ENCODE assay signal across 11 mouse cellular contexts in genomic region chr13:75981901-75982300, GRCm38 (mm10). TPM values are rescaled to one million over a fixed set of nuclear protein-coding genes. Genes with fewer than 3 reads are reported as not detected.
DNase-seq lines count a peak whose midpoint lies in the region; TF ChIP-seq lines count a peak whose summit lies in the region.
"Had no signal": no experiment of that assay in that cellular context is flagged by ENCODE, and none has a peak within 500 bp of the region (broad histone marks: within the 10 kb centered on the region; RNA-seq: fewer than 3 reads in every experiment).

No protein-coding gene starts in this region.

- DNase-seq in adrenal gland, postnatal 14 days: peak; percentile 7
- no peak for DNase-seq in adrenal gland, adult 18-20 months (ENCODE audit: low spot score in 2 of 2)
- DNase-seq in layer of hippocampus, adult 2 months (ENCODE audit: low spot score in 2 of 2): no peak
- DNase-seq in layer of hippocampus, adult 8-10 months (ENCODE audit: low spot score in 2 of 2): no peak
- peak; percentile 10 for DNase-seq in MEL-GATA-1-ER (ENCODE audit: extremely low read depth, low read depth)
- peak; percentile 12 for DNase-seq in lung, postnatal 25 days (ENCODE audit: low spot score)
- no peak for DNase-seq in adipocyte (ENCODE audit: low spot score)
- no peak for DNase-seq in cerebellum, adult 9-10 months
- DNase-seq: adrenal gland, adult 8-10 months had no signal

- no peak overlapping the region for H3K4me3 ChIP-seq in layer of hippocampus, adult 2 months
- H3K4me3 ChIP-seq: heart, embryonic 15.5 days; lung, embryonic 15.5 days had no signal

- TF ChIP-seq CTCF in layer of hippocampus, adult 2 months (conservative IDR thresholded peaks at IDR 0.05): peak; percentile 62

- no peak overlapping the region for H3K27ac ChIP-seq in layer of hippocampus, adult 2 months
- H3K27ac ChIP-seq: heart, embryonic 15.5 days; lung, embryonic 15.5 days had no signal

RNA-seq across cellular contexts. Expression of gene Spata9, which starts 15.0 kb away (rescaled TPM):
- not detected in 2 replicates for total RNA-seq in adrenal gland, postnatal 14 days (2021)
- not detected for total RNA-seq in adrenal gland, adult 18-20 months (2021)
- under 1 TPM in 1 of 2 experiments, not detected in 1; 0.46 TPM for total RNA-seq in layer of hippocampus, adult 2 months (2021)
- total RNA-seq in layer of hippocampus, adult 8-10 months (2022): not detected

RNA-seq across cellular contexts. Expression of gene Rfesd, which starts 36.6 kb away (rescaled TPM):
- total RNA-seq in adrenal gland, postnatal 14 days (2021): 17.3 and 19.1 TPM in 2 replicates
- total RNA-seq in adrenal gland, adult 18-20 months (2021): 10 to 100 TPM; 18.9 to 19.2 TPM
- 10 to 100 TPM; 18.2 to 21.6 TPM for total RNA-seq in layer of hippocampus, adult 2 months (2021)
- 10 to 100 TPM; 16.3 to 21.6 (median 17.2) TPM for total RNA-seq in layer of hippocampus, adult 8-10 months (2022)

RNA-seq across cellular contexts. Expression of gene Rhobtb3, which starts 38.2 kb away (rescaled TPM):
- total RNA-seq in adrenal gland, postnatal 14 days (2021): 10.6 and 11.7 TPM in 2 replicates
- total RNA-seq in adrenal gland, adult 18-20 months (2021): 1 to 10 TPM; 3.2 to 6.0 TPM
- total RNA-seq in layer of hippocampus, adult 2 months (2021): 10 to 100 TPM; 15.9 to 16.7 TPM
- 10 to 100 TPM; 16.1 to 18.6 (median 17.1) TPM for total RNA-seq in layer of hippocampus, adult 8-10 months (2022)

Comparison
In these comparisons a context has a peak if more than half of its experiments do, and no peak if none do; other contexts are left out.
1. DNase-seq: peak in adrenal gland, postnatal 14 days (single experiment), MEL-GATA-1-ER (single experiment) and lung, postnatal 25 days (single experiment); none in adrenal gland, adult 18-20 months (0 of 2), layer of hippocampus, adult 2 months (0 of 2), layer of hippocampus, adult 8-10 months (0 of 2), adipocyte (single experiment) and cerebellum, adult 9-10 months (single experiment).